Mouse (Mus musculus) E14TG2a.4 (cell line): ENCODE data around the gene Hydin.
"Not testable (repeated sequence)": the region's sequence is repeated elsewhere in the genome, so short reads cannot be mapped to it uniquely, and the experiment has no call there.

Source experiments
- H3K27me3 ChIP-seq: 2 replicates; pipeline ENCODE4 v1.6.1; 2014; ENCODE audit warnings: low read length, control low read depth; ENCODE audit not compliant: insufficient read depth
- H3K36me3 ChIP-seq: 2 replicates; pipeline ENCODE4 v1.6.1; 2014; ENCODE audit warnings: low read length, control low read depth; ENCODE audit not compliant: insufficient read depth
- H3K4me1 ChIP-seq: replicated peaks from 2 replicates; pipeline ENCODE4 v1.6.1; 2014; ENCODE audit warnings: low read depth, low read length, control low read depth
- H3K4me3 ChIP-seq: replicated peaks from 2 replicates; pipeline ENCODE4 v1.5.1; 2014; ENCODE audit warnings: mild to moderate bottlenecking, low read length
- H3K9me3 ChIP-seq: 2 replicates; pipeline ENCODE4 v1.6.1; 2014; ENCODE audit warnings: low read length, control low read depth
- CTCF ChIP-seq: conservative IDR thresholded peaks from 2 replicates; pipeline ENCODE4 v1.5.1; 2014; ENCODE audit warnings: low read length
- NANOG ChIP-seq: IDR thresholded peaks from 2 replicates; pipeline ENCODE4 v1.6.1; 2014; ENCODE audit warnings: borderline replicate concordance, low read length, mixed read lengths
- POU5F1 ChIP-seq: IDR thresholded peaks from 2 replicates; pipeline ENCODE4 v1.6.1; 2014; ENCODE audit warnings: low read length, borderline replicate concordance

Hydin gene

DNA sequence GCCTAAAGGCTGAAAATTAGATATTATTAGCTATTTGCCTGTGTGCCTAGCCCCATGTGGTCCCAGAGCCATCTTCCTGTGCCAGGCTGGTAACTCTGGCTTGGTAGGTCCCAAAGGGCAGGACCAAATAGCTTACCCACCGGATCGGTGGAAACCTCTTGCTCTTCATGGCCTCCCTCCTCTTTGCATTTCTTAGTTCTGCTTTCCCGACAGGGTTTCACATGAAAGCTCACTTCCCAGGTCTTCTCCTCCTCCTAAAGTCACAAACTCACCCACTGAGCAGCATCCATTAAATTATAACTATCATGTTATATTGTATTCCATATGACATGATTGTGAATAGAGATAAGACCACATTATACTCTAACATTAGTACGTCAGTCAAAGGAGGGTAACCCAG lies 234.6 kb downstream of the Hydin start:
- peaks cover 6% of the 10 kb centered on the region for H3K36me3 ChIP-seq
- no peaks in the 10 kb centered on the region for H3K9me3 ChIP-seq
- no peaks in the 10 kb centered on the region; the same call in 1 of the 2 replicates for H3K27me3 ChIP-seq
- H3K4me3 ChIP-seq = no peak overlapping the region
- no peak for TF ChIP-seq CTCF
- TF ChIP-seq NANOG = no peak
- no peak for TF ChIP-seq POU5F1
- peaks cover 64% of the 10 kb centered on the region for H3K4me1 ChIP-seq

DNA sequence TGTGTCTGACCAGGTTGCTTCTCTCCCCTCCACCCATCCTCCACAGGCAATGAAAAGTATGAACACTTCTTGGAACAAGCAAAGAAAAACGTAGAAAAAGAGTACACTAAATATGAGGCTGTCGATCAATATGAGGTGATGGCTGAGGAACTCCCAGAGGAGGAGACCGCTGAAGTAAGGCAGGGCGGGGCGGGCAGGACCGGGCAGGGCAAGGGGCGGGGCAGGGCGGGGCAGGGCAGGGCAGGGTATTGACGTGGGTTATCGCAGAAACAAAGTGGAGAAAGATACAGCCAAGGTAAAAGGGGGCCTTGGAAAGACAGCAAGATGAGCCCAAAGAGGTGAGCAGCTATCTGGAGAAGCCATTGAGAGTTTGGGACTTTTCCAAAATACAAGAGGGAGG lies 236.1 kb downstream of the Hydin start:
- Histone ChIP-seq H3K9me3 (no peaks in the 10 kb centered on the region), H3K36me3 (peaks cover 6% of the 10 kb centered on the region), H3K27me3 (no peaks in the 10 kb centered on the region; the same call in 1 of the 2 replicates), H3K4me3 (peak overlapping the region; percentile 27), H3K4me1 (peaks cover 67% of the 10 kb centered on the region)
- TF ChIP-seq CTCF (no peak), NANOG (no peak), POU5F1 (no peak)

GRCm38 (mm10) chr8:110508766-110509165 lies 242.0 kb downstream of the Hydin start:
- Histone ChIP-seq H3K9me3 (peaks cover 17% of the 10 kb centered on the region), H3K36me3 (peaks cover 23% of the 10 kb centered on the region), H3K27me3 (no peaks in the 10 kb centered on the region; the same call in 1 of the 2 replicates), H3K4me1 (peaks cover 57% of the 10 kb centered on the region), H3K4me3 (no peak overlapping the region)
- TF ChIP-seq CTCF (no peak), NANOG (no peak), POU5F1 (no peak)

DNA sequence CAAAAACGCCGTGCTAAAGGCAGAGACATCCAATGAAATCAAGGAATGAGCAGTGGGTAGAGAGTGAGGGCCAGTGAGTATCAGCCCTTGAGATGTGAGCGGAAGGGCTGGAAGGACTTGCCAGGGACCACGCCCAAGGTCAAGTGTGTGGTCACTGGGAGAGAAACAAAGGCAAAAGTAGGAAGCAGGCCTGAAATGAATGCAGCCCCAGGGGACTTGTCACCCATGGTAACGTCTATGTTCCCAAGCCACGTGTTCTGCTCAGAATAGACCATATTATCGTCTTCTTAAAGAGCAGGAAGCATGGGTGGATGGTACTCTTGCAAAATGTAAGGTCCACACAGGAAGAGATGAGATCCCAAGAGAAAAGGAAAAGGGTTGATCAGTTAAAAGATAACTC lies 253.0 kb downstream of the Hydin start:
- no peaks in the 10 kb centered on the region for H3K27me3 ChIP-seq
- H3K4me3 ChIP-seq = peak overlapping the region; percentile 53; the same call in 1 of the 2 replicates
- H3K9me3 ChIP-seq = no peaks in the 10 kb centered on the region
- TF ChIP-seq NANOG (no peak), CTCF (no peak), POU5F1 (no peak)
- H3K4me1 ChIP-seq = peaks cover 62% of the 10 kb centered on the region
- peaks cover 25% of the 10 kb centered on the region for H3K36me3 ChIP-seq

DNA sequence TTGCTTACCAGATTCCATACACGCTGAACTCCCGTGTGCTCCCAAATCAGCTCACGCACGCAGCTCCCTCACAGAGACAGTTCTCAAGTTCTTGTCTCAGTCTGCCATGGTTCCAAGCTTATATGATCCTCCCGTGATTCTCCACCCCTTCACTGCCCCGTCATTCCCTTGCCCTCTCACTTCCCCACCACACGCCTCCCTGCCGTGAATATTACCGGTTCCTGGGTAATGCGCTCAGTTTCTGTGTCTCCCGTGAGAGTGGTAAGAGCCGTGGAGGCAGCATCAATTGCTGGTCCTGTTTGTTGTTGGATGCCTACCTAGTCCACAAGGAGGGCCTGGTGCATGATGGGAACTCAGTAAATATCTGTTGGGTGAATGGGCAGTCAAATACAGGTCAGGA lies 255.1 kb downstream of the Hydin start:
- TF ChIP-seq POU5F1 = no peak
- no peak for TF ChIP-seq CTCF
- no peak for TF ChIP-seq NANOG
- Histone ChIP-seq H3K4me3 (peak overlapping the region; percentile 72), H3K4me1 (peaks cover 69% of the 10 kb centered on the region), H3K27me3 (no peaks in the 10 kb centered on the region), H3K9me3 (no peaks in the 10 kb centered on the region), H3K36me3 (peaks cover 9% of the 10 kb centered on the region)

DNA sequence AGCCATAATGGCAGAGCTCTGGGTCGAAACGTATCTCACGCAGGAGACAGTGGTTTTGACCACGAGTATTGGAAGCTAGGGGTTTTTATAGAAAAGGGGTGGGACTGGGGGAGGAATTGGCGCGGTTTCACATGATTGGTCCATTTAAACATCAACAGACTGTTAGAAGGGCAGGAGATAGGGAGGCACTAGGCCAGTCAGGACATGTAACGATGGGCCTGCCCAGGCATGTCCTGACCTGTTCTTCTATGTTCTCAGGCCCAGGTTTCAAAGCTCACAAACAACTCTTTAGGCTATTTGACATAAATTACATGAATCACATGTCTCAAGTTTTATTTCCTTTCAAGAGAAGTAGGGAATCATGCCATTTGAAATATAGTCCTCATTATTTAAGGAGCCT lies 255.7 kb downstream of the Hydin start:
- not testable (repeated sequence) for H3K36me3 ChIP-seq, H3K27me3 ChIP-seq, H3K9me3 ChIP-seq
- H3K4me1 ChIP-seq = peaks cover 69% of the 10 kb centered on the region
- 0 out of 2 replicates have a peak overlapping the region, but pooled peaks have one; percentile 72 for H3K4me3 ChIP-seq

- Histone ChIP-seq H3K9me3 (no peaks in the 10 kb centered on the region), H3K36me3 (peaks cover 2% of the 10 kb centered on the region; the same call in 1 of the 2 replicates), H3K27me3 (no peaks in the 10 kb centered on the region), H3K4me3 (peak overlapping the region; percentile 55), H3K4me1 (peaks cover 69% of the 10 kb centered on the region)
- no peak for TF ChIP-seq NANOG
- no peak for TF ChIP-seq CTCF
- TF ChIP-seq POU5F1 = no peak
These were observed 256.2 kb downstream of the Hydin start for GRCm38 (mm10) chr8:110522985-110523384.

DNA sequence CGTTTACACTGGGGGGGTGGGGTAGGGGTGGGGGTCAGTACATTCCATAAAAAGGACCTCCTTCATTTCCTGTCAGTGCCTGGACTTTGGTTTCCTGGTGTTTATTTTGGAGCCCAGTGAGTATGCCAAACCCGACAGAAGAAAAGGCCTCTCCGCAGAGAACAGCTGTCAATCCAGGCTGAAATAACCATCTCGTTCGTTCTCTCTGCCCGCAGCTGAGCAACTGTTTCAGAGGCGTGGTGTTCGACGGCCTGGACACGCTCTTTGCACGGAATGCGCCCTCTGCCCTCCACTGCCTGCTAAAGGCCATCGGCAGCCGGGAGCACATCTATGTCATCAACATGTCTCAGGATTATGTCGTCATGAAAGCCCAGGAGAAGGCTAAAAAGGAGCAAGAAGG lies 258.5 kb downstream of the Hydin start:
- Histone ChIP-seq H3K4me1 (peaks cover 50% of the 10 kb centered on the region), H3K4me3 (no peak overlapping the region), H3K27me3 (no peaks in the 10 kb centered on the region), H3K9me3 (no peaks in the 10 kb centered on the region), H3K36me3 (no peaks in the 10 kb centered on the region)
- no peak for TF ChIP-seq POU5F1
- no peak for TF ChIP-seq NANOG
- no peak for TF ChIP-seq CTCF

DNA sequence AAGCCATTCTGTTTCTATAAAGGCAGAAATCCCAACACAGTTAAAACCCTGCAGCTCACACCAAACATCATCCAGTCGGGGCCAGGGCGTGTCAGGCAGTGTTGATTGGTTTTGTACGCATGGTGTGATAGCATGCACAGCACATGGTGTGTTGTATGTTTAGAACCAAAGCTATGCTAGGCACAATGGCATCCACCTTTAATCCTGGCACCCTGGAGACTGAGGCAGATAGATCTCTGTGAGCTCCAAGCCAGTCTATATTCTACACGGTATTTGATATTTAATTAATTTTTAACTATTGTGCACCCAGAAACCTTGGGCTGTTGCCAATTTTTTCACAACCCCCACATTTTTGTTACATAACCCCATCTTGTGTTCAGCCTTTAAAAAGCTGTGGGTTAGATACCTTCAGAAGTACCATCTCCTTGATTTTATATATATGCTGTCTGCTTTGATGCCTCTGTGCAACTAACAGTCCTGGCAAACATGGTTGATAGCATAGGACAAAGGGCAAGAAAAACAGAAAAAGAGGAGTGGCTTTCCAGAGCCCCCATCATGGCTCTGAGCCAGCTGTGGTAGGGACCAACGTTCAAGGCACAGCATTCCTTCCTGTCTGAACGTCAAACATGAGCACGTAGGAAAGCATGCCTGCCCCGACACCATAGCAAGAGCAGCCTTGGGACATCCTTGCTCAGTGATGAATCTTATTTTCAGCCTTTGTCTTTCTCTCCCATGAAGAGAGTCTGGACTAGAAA lies 263.4 kb downstream of the Hydin start:
- Histone ChIP-seq H3K4me1 (peaks cover 50% of the 10 kb centered on the region), H3K4me3 (no peak overlapping the region), H3K36me3 (no peaks in the 10 kb centered on the region; the same call in 1 of the 2 replicates), H3K9me3 (no peaks in the 10 kb centered on the region), H3K27me3 (no peaks in the 10 kb centered on the region)
- TF ChIP-seq POU5F1 = no peak
- no peak for TF ChIP-seq NANOG
- no peak for TF ChIP-seq CTCF
